Mouse (Mus musculus): Measurements from ENCODE around the gene Vmn2r7.

GRCm38 (mm10) chr3:64842299-64842698, 2.3 kb downstream of the Vmn2r7 start:
- peak; percentile 43 to 78 (median 67); a peak in 5 of 6 replicates for TF ChIP-seq CTCF (IDR thresholded peaks at IDR 0.05 in 2 of 3, conservative IDR thresholded peaks at IDR 0.05 in 1 of 3; ENCODE audit: control insufficient read depth in 1 of 3, insufficient read depth in 1 of 3, low read depth in 2 of 3, low read length in 3 of 3, poor library complexity in 1 of 3, severe bottlenecking in 1 of 3)
- TF ChIP-seq POLR2A (IDR thresholded peaks at IDR 0.05; ENCODE audit: control insufficient read depth in 1 of 2, insufficient read depth in 1 of 2, low read depth in 1 of 2, low read length in 2 of 2, poor library complexity in 1 of 2): no peak
- TF ChIP-seq EP300 (IDR thresholded peaks at IDR 0.05; ENCODE audit: low read depth in 1 of 2, low read length in 2 of 2): no peak
- no peak for TF ChIP-seq ETS1 (IDR thresholded peaks at IDR 0.05; ENCODE audit: low read depth, low read length)
- no peak for TF ChIP-seq JUND (IDR thresholded peaks at IDR 0.05; ENCODE audit: low read depth, low read length)
- TF ChIP-seq RCOR1 (IDR thresholded peaks at IDR 0.05; ENCODE audit: low read depth, low read length): no peak
- TF ChIP-seq CHD2 (IDR thresholded peaks at IDR 0.05; ENCODE audit: low read length): no peak
- peak; percentile 76 for TF ChIP-seq SMC3 (IDR thresholded peaks at IDR 0.05; ENCODE audit: low read depth, low read length)
- no peak for TF ChIP-seq TAL1 (IDR thresholded peaks at IDR 0.05; ENCODE audit: low read length)
- no peak for TF ChIP-seq ZMIZ1 (IDR thresholded peaks at IDR 0.05; ENCODE audit: low read depth, low read length)
- no peak for TF ChIP-seq GATA1 (IDR thresholded peaks at IDR 0.05; ENCODE audit: low read depth, low read length)
